Mouse (Mus musculus) ES-Bruce4 (cell line): ENCODE measurements around the gene Ugt1a6b.

Experiments used
- CTCF ChIP-seq: IDR thresholded peaks from one replicate; pipeline ENCODE4 v1.8.1; 2011; ENCODE audit warnings: low read depth, low read length
- EP300 ChIP-seq: IDR thresholded peaks from 2 replicates; pipeline ENCODE4 v1.6.1; 2011; ENCODE audit warnings: low read depth, low read length; ENCODE audit not compliant: insufficient read depth
- POLR2A ChIP-seq: IDR thresholded peaks from one replicate; pipeline ENCODE4 v1.8.1; 2011; ENCODE audit warnings: low read length; ENCODE audit not compliant: insufficient read depth

- TF ChIP-seq POLR2A (no peak), CTCF (no peak), EP300 (no peak)
Measured at GRCm38 (mm10) chr1:88217576-88217975, 114.5 kb downstream of the Ugt1a6b start.
